Mouse (Mus musculus) ES-Bruce4 (cell line): ENCODE measurements at regions not wholly inside any gene's neighbourhood (a gene's known extent, or its start where the extent isn't known, plus 50 kb on each side); places are given as distances from the start of the nearest gene placed in this dataset.

Experiments used
- H3K27ac ChIP-seq: 2 replicates; pipeline ENCODE4 v1.5.1; 2012; ENCODE audit warnings: low read length, inconsistent platforms; ENCODE audit not compliant: insufficient read depth
- H3K27me3 ChIP-seq: 2 replicates; pipeline ENCODE4 v1.6.1; 2012; ENCODE audit warnings: mild to moderate bottlenecking, low read length, inconsistent platforms; ENCODE audit not compliant: control insufficient read depth, poor library complexity, insufficient read depth, severe bottlenecking
- H3K36me3 ChIP-seq: 2 replicates; pipeline ENCODE4 v1.6.1; 2012; ENCODE audit warnings: inconsistent platforms, mild to moderate bottlenecking, low read length, moderate library complexity; ENCODE audit not compliant: control insufficient read depth, poor library complexity, insufficient read depth, severe bottlenecking
- H3K4me1 ChIP-seq: one replicate; pipeline ENCODE4 v1.8.1; 2011; ENCODE audit warnings: low read length; ENCODE audit not compliant: control insufficient read depth, insufficient read depth
- H3K4me3 ChIP-seq: 2 replicates; pipeline ENCODE4 v1.5.1; 2011; ENCODE audit warnings: low read depth, mild to moderate bottlenecking, low read length
- H3K9ac ChIP-seq: 2 replicates; pipeline ENCODE4 v1.6.1; 2012; ENCODE audit warnings: low read depth, mild to moderate bottlenecking, inconsistent platforms; ENCODE audit not compliant: poor library complexity, severe bottlenecking
- H3K9me3 ChIP-seq: replicated peaks from 2 replicates; pipeline ENCODE4 v1.6.1; 2012; ENCODE audit warnings: mild to moderate bottlenecking, low read length, inconsistent platforms; ENCODE audit not compliant: control insufficient read depth, poor library complexity, insufficient read depth, severe bottlenecking
- CTCF ChIP-seq: IDR thresholded peaks from one replicate; pipeline ENCODE4 v1.8.1; 2011; ENCODE audit warnings: low read depth, low read length
- EP300 ChIP-seq: IDR thresholded peaks from 2 replicates; pipeline ENCODE4 v1.6.1; 2011; ENCODE audit warnings: low read depth, low read length; ENCODE audit not compliant: insufficient read depth
- POLR2A ChIP-seq: IDR thresholded peaks from one replicate; pipeline ENCODE4 v1.8.1; 2011; ENCODE audit warnings: low read length; ENCODE audit not compliant: insufficient read depth

GRCm38 (mm10) chr10:84059646-84060491, 337.2 kb downstream of the 1500009L16Rik start:
- H3K27ac ChIP-seq, result no peak overlapping the region
- H3K36me3 ChIP-seq, result no peaks in the 10 kb centered on the region
- H3K27me3 ChIP-seq, result no peaks in the 10 kb centered on the region
- no peaks in the 10 kb centered on the region for H3K9me3 ChIP-seq
- H3K4me3 ChIP-seq, result no peak overlapping the region
- H3K4me1 ChIP-seq, result no peaks in the 10 kb centered on the region
- TF ChIP-seq CTCF (no peak), POLR2A (no peak), EP300 (no peak)
- no peak overlapping the region for H3K9ac ChIP-seq

DNA sequence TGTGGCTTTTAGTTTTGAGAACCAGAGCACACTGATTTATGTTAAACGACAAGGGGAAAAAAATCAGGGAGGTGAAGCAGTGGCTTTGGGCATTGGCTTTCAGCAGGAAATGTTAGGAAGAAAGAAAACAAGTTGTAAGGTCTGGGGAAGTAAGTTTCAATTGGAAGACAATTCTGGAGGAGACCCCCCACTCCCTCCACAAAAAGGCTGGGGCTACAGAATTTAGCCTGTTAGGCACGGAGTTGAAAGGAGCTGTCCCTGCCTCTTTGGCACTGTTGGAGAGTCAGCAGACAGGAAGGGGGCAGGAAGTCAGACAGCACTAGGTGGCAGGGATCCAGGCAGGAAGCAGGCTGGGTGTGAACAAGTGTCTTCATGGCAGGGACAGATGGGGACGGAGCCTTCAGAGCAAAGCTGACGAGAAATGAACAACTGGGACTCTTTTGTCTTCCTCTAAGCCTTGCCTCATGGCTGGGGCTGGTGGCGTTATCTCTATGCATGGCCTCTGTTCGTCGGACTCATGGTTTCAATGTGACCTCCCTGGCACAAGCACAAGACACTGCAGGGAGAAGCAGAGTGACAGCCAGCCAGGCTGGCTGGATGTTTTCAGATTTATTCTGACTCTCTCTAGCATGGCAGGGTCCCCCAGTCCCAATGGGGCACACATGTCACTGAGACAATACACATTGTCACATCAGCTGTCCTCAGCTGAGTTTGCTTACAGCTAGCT, 338.0 kb downstream of the 1500009L16Rik start:
- Histone ChIP-seq H3K9me3 (no peaks in the 10 kb centered on the region), H3K27ac (no peak overlapping the region), H3K4me1 (no peaks in the 10 kb centered on the region), H3K4me3 (no peak overlapping the region), H3K36me3 (no peaks in the 10 kb centered on the region), H3K27me3 (no peaks in the 10 kb centered on the region), H3K9ac (no peak overlapping the region)
- TF ChIP-seq POLR2A (no peak), EP300 (no peak), CTCF (no peak)

GRCm38 (mm10) chr10:84067052-84067650, 344.5 kb downstream of the 1500009L16Rik start:
- Histone ChIP-seq H3K9ac (no peak overlapping the region), H3K36me3 (no peaks in the 10 kb centered on the region), H3K9me3 (no peaks in the 10 kb centered on the region), H3K4me3 (no peak overlapping the region), H3K4me1 (no peaks in the 10 kb centered on the region), H3K27ac (no peak overlapping the region), H3K27me3 (no peaks in the 10 kb centered on the region)
- TF ChIP-seq POLR2A (no peak), EP300 (no peak), CTCF (no peak)

GRCm38 (mm10) chr10:84069806-84070205, 347.1 kb downstream of the 1500009L16Rik start:
- H3K4me1 ChIP-seq, result no peaks in the 10 kb centered on the region
- H3K4me3 ChIP-seq, result no peak overlapping the region
- H3K27me3 ChIP-seq, result no peaks in the 10 kb centered on the region; the same call in 1 of the 2 replicates
- no peak overlapping the region for H3K9ac ChIP-seq
- H3K9me3 ChIP-seq, result no peaks in the 10 kb centered on the region
- no peaks in the 10 kb centered on the region for H3K36me3 ChIP-seq
- no peak for TF ChIP-seq EP300
- no peak for TF ChIP-seq POLR2A
- no peak for TF ChIP-seq CTCF
- H3K27ac ChIP-seq, result no peak overlapping the region

GRCm38 (mm10) chr10:84072866-84073483, 350.3 kb downstream of the 1500009L16Rik start:
- no peak overlapping the region for H3K4me3 ChIP-seq
- TF ChIP-seq EP300 (no peak), CTCF (no peak), POLR2A (no peak)
- no peak overlapping the region for H3K27ac ChIP-seq
- no peaks in the 10 kb centered on the region for H3K36me3 ChIP-seq
- H3K27me3 ChIP-seq, result no peaks in the 10 kb centered on the region; the same call in 1 of the 2 replicates
- H3K9me3 ChIP-seq, result 0 out of 2 replicates have a peak, but pooled peaks cover 3% of the 10 kb centered on the region
- H3K9ac ChIP-seq, result no peak overlapping the region
- H3K4me1 ChIP-seq, result no peaks in the 10 kb centered on the region
